Mouse (Mus musculus): ENCODE measurements around the gene Sema3e.

DNA sequence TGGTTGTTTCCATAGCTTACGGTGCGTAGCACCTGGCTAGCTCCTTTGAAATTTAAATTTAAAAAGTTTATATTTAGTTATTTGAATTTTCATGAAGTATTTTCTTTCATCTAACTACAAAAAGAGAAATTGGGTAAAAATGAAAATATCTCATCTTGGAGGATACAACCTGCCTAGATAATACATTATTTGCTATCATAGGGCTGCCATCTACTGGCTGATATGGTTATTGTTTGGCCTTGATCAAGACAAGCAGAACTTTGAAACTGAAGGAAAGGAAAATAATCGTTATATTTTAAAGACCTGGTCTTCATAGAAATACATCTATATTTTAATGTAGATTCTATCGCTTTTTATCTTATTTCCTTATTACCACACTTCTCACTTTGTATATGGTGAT is 193.6 kb downstream of the Sema3e start:
- TF ChIP-seq CTCF (IDR thresholded peaks at IDR 0.05; ENCODE audit: insufficient read depth, low read length), result no peak
- no peak for TF ChIP-seq POLR2A (IDR thresholded peaks at IDR 0.05; ENCODE audit: borderline replicate concordance, extremely low read depth, low read depth, low read length)

Measured in lung, adult 2 months (tissue).